Mouse (Mus musculus): ENCODE results near the gene Ccdc9b. TPM values are rescaled to one million over a fixed set of nuclear protein-coding genes. Genes with fewer than 3 reads are reported as not detected.

The Ccdc9b gene
- polyA plus RNA-seq, 2 experiments = 0.04 to 0.39 TPM

GRCm38 (mm10) chr2:118804474-118804873 is 42.0 kb upstream of the Ccdc9b start:
- no peak for DNase-seq (ENCODE audit: low read depth in 3 of 3, low spot score in 3 of 3)
- Histone ChIP-seq H3K36me3 (replicated peaks; ENCODE audit: control insufficient read depth, insufficient read depth, low read depth) (no peaks in the 10 kb centered on the region), H3K9ac (replicated peaks) (peak overlapping the region; percentile 16; the same call in 1 of the 2 replicates), H3K27me3 (ENCODE audit: control insufficient read depth, insufficient read depth, low read length) (no peaks in the 10 kb centered on the region), H3K27ac (peak overlapping the region; percentile 94), H3K4me1 (replicated peaks; ENCODE audit: control insufficient read depth in 2 of 2, insufficient read depth in 2 of 2, low read length in 1 of 2) (peaks cover 49 to 60% of the 10 kb centered on the region in 2 experiments), H3K4me3 (ENCODE audit: insufficient read depth in 1 of 2, low read depth in 2 of 2, low read length in 2 of 2) (no peak overlapping the region), H3K4me2 (ENCODE audit: low read depth) (peak overlapping the region; percentile 35), H3K9me3 (ENCODE audit: control insufficient read depth, low read length) (no peaks in the 10 kb centered on the region)
- no peak for ATAC-seq (ENCODE audit: insufficient read depth)
- WGBS (ENCODE audit: insufficient replicate concordance) = 19% methylated on average over 2 of the region's 2 CpGs
- TF ChIP-seq CTCF (IDR thresholded peaks at IDR 0.05; ENCODE audit: low read depth) (no peak), EP300 (IDR thresholded peaks at IDR 0.05; ENCODE audit: low read depth) (no peak)

- ATAC-seq (ENCODE audit: insufficient read depth) = peak; percentile 89
- peak overlapping the region; percentile 68 for H3K4me2 ChIP-seq (ENCODE audit: low read depth)
- peak overlapping the region; percentile 52 to 53 for H3K4me3 ChIP-seq (ENCODE audit: insufficient read depth in 1 of 2, low read depth in 2 of 2, low read length in 2 of 2)
Observed at GRCm38 (mm10) chr2:118802542-118803118, 40.2 kb upstream of the Ccdc9b start.

GRCm38 (mm10) chr2:118793636-118794035 is 31.2 kb upstream of the Ccdc9b start:
- Histone ChIP-seq H3K4me3 (ENCODE audit: insufficient read depth in 1 of 2, low read depth in 2 of 2, low read length in 2 of 2) (no peak overlapping the region), H3K9ac (replicated peaks) (no peak overlapping the region), H3K27me3 (ENCODE audit: control insufficient read depth, insufficient read depth, low read length) (no peaks in the 10 kb centered on the region), H3K4me2 (ENCODE audit: low read depth) (no peak overlapping the region), H3K36me3 (replicated peaks; ENCODE audit: control insufficient read depth, insufficient read depth, low read depth) (no peaks in the 10 kb centered on the region), H3K9me3 (ENCODE audit: control insufficient read depth, low read length) (no peaks in the 10 kb centered on the region), H3K4me1 (replicated peaks; ENCODE audit: control insufficient read depth in 2 of 2, insufficient read depth in 2 of 2, low read length in 1 of 2) (peaks cover 6 to 16% of the 10 kb centered on the region in 2 experiments), H3K27ac (no peak overlapping the region)
- ATAC-seq (ENCODE audit: insufficient read depth) (no peak), DNase-seq (ENCODE audit: low read depth in 3 of 3, low spot score in 3 of 3) (no peak)
- no peak for TF ChIP-seq CTCF (IDR thresholded peaks at IDR 0.05; ENCODE audit: low read depth)
- TF ChIP-seq EP300 (IDR thresholded peaks at IDR 0.05; ENCODE audit: low read depth) = no peak
- WGBS (ENCODE audit: insufficient replicate concordance) = 47% methylated on average over 4 of the region's 4 CpGs

More at GRCm38 (mm10) chr2:118802542-118803118, 40.2 kb upstream of the Ccdc9b start:
- Histone ChIP-seq H3K9me3 (ENCODE audit: control insufficient read depth, low read length) (no peaks in the 10 kb centered on the region), H3K27me3 (ENCODE audit: control insufficient read depth, insufficient read depth, low read length) (no peaks in the 10 kb centered on the region), H3K36me3 (replicated peaks; ENCODE audit: control insufficient read depth, insufficient read depth, low read depth) (no peaks in the 10 kb centered on the region), H3K27ac (peak overlapping the region; percentile 94), H3K4me1 (replicated peaks; ENCODE audit: control insufficient read depth in 2 of 2, insufficient read depth in 2 of 2, low read length in 1 of 2) (peaks cover 49 to 63% of the 10 kb centered on the region in 2 experiments), H3K9ac (replicated peaks) (peak overlapping the region; percentile 74)
- TF ChIP-seq EP300 (IDR thresholded peaks at IDR 0.05; ENCODE audit: low read depth) (peak; percentile 88), CTCF (IDR thresholded peaks at IDR 0.05; ENCODE audit: low read depth) (no peak)
- 26% methylated on average over 4 of the region's 4 CpGs for WGBS (ENCODE audit: insufficient replicate concordance)
- peak; percentile 51 to 81 (median 65) for DNase-seq (ENCODE audit: low read depth in 3 of 3, low spot score in 3 of 3)

- no peak overlapping the region for H3K27ac ChIP-seq
- TF ChIP-seq EP300 (IDR thresholded peaks at IDR 0.05; ENCODE audit: low read depth) (no peak), CTCF (IDR thresholded peaks at IDR 0.05; ENCODE audit: low read depth) (no peak)
- 76% methylated on average over 4 of the region's 4 CpGs for WGBS (ENCODE audit: insufficient replicate concordance)
Observed at GRCm38 (mm10) chr2:118792259-118792613, 29.8 kb upstream of the Ccdc9b start.

GRCm38 (mm10) chr2:118791591-118792258 is 29.3 kb upstream of the Ccdc9b start:
- Histone ChIP-seq H3K4me3 (ENCODE audit: insufficient read depth in 1 of 2, low read depth in 2 of 2, low read length in 2 of 2) (no peak overlapping the region), H3K4me2 (ENCODE audit: low read depth) (peak overlapping the region; percentile 38), H3K9ac (replicated peaks) (no peak overlapping the region), H3K36me3 (replicated peaks; ENCODE audit: control insufficient read depth, insufficient read depth, low read depth) (no peaks in the 10 kb centered on the region), H3K27ac (no peak overlapping the region), H3K9me3 (ENCODE audit: control insufficient read depth, low read length) (no peaks in the 10 kb centered on the region), H3K4me1 (replicated peaks; ENCODE audit: control insufficient read depth in 2 of 2, insufficient read depth in 2 of 2, low read length in 1 of 2) (peaks cover 10 to 20% of the 10 kb centered on the region in 2 experiments), H3K27me3 (ENCODE audit: control insufficient read depth, insufficient read depth, low read length) (no peaks in the 10 kb centered on the region)
- ATAC-seq (ENCODE audit: insufficient read depth) (peak; percentile 75), DNase-seq (ENCODE audit: low read depth in 3 of 3, low spot score in 3 of 3) (no peak)
- 67% methylated on average over 26 of the region's 26 CpGs for WGBS (ENCODE audit: insufficient replicate concordance)
- no peak for TF ChIP-seq EP300 (IDR thresholded peaks at IDR 0.05; ENCODE audit: low read depth)
- TF ChIP-seq CTCF (IDR thresholded peaks at IDR 0.05; ENCODE audit: low read depth) = no peak

More at GRCm38 (mm10) chr2:118792259-118792613, 29.8 kb upstream of the Ccdc9b start:
- H3K4me2 ChIP-seq (ENCODE audit: low read depth) = no peak overlapping the region; the same call in 1 of the 2 replicates
- H3K9me3 ChIP-seq (ENCODE audit: control insufficient read depth, low read length) = no peaks in the 10 kb centered on the region
- H3K9ac ChIP-seq (replicated peaks) = no peak overlapping the region
- ATAC-seq (ENCODE audit: insufficient read depth) = no peak
- no peak overlapping the region for H3K4me3 ChIP-seq (ENCODE audit: insufficient read depth in 1 of 2, low read depth in 2 of 2, low read length in 2 of 2)
- H3K27me3 ChIP-seq (ENCODE audit: control insufficient read depth, insufficient read depth, low read length) = no peaks in the 10 kb centered on the region
- H3K36me3 ChIP-seq (replicated peaks; ENCODE audit: control insufficient read depth, insufficient read depth, low read depth) = no peaks in the 10 kb centered on the region
- peaks cover 6 to 16% of the 10 kb centered on the region in 2 experiments for H3K4me1 ChIP-seq (replicated peaks; ENCODE audit: control insufficient read depth in 2 of 2, insufficient read depth in 2 of 2, low read length in 1 of 2)
- no peak for DNase-seq (ENCODE audit: low read depth in 3 of 3, low spot score in 3 of 3)

Data from liver, embryonic 14.5 days (tissue).